Mouse (Mus musculus) monocyte, adult 5-6 weeks (primary cell): ENCODE results near the gene Gm10488. TPM values are rescaled to one million over a fixed set of nuclear protein-coding genes. Genes with fewer than 3 reads are reported as not detected.
"Not testable (repeated sequence)": the region's sequence is repeated elsewhere in the genome, so short reads cannot be mapped to it uniquely, and the experiment has no call there.

Source experiments
- ATAC-seq: fragments of 153-309, 156-312 bp; replicated peaks from 2 replicates; pipeline ENCODE4 v1.8.0; 2017; ENCODE audit warnings: mild to moderate bottlenecking; ENCODE audit not compliant: low TSS enrichment, insufficient number of reproducible peaks, severe bottlenecking, poor library complexity, low FRiP score
- total RNA-seq: library from RNA; stranded (forward); fragments of 200-1000, 200-491, 200-594 nt; gene quantifications from 3 replicates; pipeline ENCODE4 v1.2.3, GENCODE M21; 2017

Gm10488 gene
- total RNA-seq = not detected in 3 replicates

DNA sequence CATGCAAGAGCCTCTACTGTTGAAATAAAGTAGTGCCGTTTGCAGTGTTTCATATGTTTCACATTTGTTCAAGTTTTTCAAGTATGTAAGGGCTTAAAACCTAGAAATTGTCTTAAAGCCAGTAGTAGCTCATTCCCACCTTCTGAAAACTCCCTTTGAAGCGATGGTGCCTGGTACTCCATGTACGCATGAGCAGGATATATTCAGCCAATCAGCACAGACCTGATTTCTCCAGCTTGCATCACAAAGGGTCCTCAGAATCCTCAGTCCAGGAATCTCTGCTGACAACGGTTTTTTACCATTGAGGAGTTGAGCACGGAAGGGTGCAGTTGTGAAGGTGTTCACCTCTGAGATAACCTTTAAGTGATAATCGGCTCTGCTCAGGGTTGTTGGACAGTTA is at the start of gene Gm10488:
Gm10488 (plus strand) TSS at position 301 of the 400 bp plus-strand sequence.
- not testable (repeated sequence) for ATAC-seq
